In the genomic region with DNA sequence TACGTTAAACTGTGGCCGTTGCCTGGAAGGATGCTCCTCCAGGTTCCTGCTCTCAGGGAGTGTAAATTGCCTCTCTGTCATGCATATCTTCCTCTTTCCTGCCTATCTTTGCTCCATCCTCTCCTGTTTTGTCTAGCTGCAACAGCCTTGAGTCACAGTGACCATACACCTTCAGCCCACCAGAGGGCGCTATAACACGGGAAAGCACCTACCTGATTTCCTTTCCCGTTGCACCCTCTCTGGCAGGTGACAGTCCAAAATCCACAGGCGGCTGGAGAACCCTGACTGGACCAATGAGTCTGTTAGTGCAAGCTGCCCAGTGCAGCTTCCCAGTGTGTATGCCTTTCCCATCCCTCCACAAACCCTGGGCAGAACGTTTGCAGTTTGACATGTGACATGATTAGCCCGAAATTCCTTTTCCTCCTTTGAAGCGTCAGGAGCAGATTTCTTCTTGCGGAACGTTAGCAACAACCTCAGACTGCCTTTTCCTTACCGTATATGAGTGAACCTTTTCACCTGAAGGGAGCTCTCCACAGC, we compare ENCODE assay signal across 8 mouse cellular contexts. TPM values are rescaled to one million over a fixed set of nuclear protein-coding genes. Genes with fewer than 3 reads are reported as not detected.
DNase-seq lines count a peak whose midpoint lies in the region; ATAC-seq lines count a peak whose summit lies in the region.

No protein-coding gene starts in this region.

- intact Hi-C loops in gastrocnemius, postnatal 36 days (cut with DNase I) = loop anchor here (5.0 kb wide), 1 partner anchor 425 kb away; no protein-coding TSS in a partner anchor

- peak; percentile 43 for ATAC-seq in activated CD4-positive, CD25-positive, alpha-beta regulatory T cell, adult 4 months

- DNase-seq in CD4-positive, CD25-positive, alpha-beta regulatory T cell, adult 2 months (ENCODE audit: low read depth, low spot score) = peak; percentile 86
- DNase-seq in cerebellum, postnatal 25 days = peak; percentile 89 to 94
- peak; percentile 68 to 74 for DNase-seq in gastrocnemius, postnatal 36 days
- DNase-seq in kidney, postnatal 14 days = peak; percentile 85
- DNase-seq in lung, adult 18-20 months = peak; percentile 71 to 77
- DNase-seq in retina, postnatal 7 days (ENCODE audit: low read depth, low spot score) = peak; percentile 58
- DNase-seq in urinary bladder, postnatal 14 days (ENCODE audit: low spot score) = peak; percentile 81

RNA-seq across cellular contexts. Expression of a gene that starts 48.1 kb away (rescaled TPM):
- under 1 TPM; 0.33 to 0.57 TPM for polyA plus RNA-seq in activated CD4-positive, CD25-positive, alpha-beta regulatory T cell, adult 4 months (2017; shearing (Covaris generic))
- total RNA-seq in gastrocnemius, postnatal 36 days (2021) = 1 to 10 TPM; 2.6 to 3.7 TPM

Comparison
In these comparisons a context has a peak if more than half of its experiments do, and no peak if none do; other contexts are left out.
1. Peak in every context shown above with its lines: DNase-seq and ATAC-seq.